Mouse (Mus musculus): ENCODE measurements around the gene Mif4gd. TPM values are rescaled to one million over a fixed set of nuclear protein-coding genes. Genes with fewer than 3 reads are reported as not detected.

The Mif4gd gene
- total and polyA plus RNA-seq, 3 experiments, result 42.0 to 62.9 TPM; not detected in 1

- TF ChIP-seq ZMIZ1 (IDR thresholded peaks at IDR 0.05; ENCODE audit: low read depth, low read length) (peak; percentile 74; the same call in 1 of the 2 replicates), NRF1 (IDR thresholded peaks at IDR 0.05; ENCODE audit: insufficient read depth, low read depth, low read length, poor library complexity, severe bottlenecking) (peak; percentile 70), ETS1 (IDR thresholded peaks at IDR 0.05; ENCODE audit: low read depth, low read length) (no peak), MYB (IDR thresholded peaks at IDR 0.05; ENCODE audit: low read depth, low read length) (no peak)
These were observed at the start of gene Mif4gd (continued) for GRCm38 (mm10) chr11:115612410-115613137.

GRCm38 (mm10) chr11:115660376-115660775 lies 47.6 kb upstream of the Mif4gd start:
- TF ChIP-seq ELF1 (IDR thresholded peaks at IDR 0.05; ENCODE audit: low read depth, low read length) (no peak), ETS1 (IDR thresholded peaks at IDR 0.05; ENCODE audit: low read depth, low read length) (no peak), TBP (IDR thresholded peaks at IDR 0.05; ENCODE audit: low read depth, low read length) (no peak), MYC (IDR thresholded peaks at IDR 0.05; ENCODE audit: low read depth, low read length) (no peak), ZC3H11A (IDR thresholded peaks at IDR 0.05; ENCODE audit: low read depth, low read length) (no peak), JUND (IDR thresholded peaks at IDR 0.05; ENCODE audit: low read depth, low read length) (no peak), USF1 (IDR thresholded peaks at IDR 0.05; ENCODE audit: low read depth, low read length) (no peak), HCFC1 (IDR thresholded peaks at IDR 0.05; ENCODE audit: low read depth, low read length) (no peak), ZNF384 (IDR thresholded peaks at IDR 0.05; ENCODE audit: low read depth, low read length) (no peak), GATA1 (IDR thresholded peaks at IDR 0.05; ENCODE audit: low read depth, low read length) (no peak), USF2 (IDR thresholded peaks at IDR 0.05; ENCODE audit: borderline replicate concordance in 1 of 2, insufficient read depth in 1 of 2, low read depth in 1 of 2, low read length in 2 of 2) (no peak), EP300 (IDR thresholded peaks at IDR 0.05; ENCODE audit: low read depth in 1 of 2, low read length in 2 of 2) (no peak), E2F4 (IDR thresholded peaks at IDR 0.05; ENCODE audit: borderline replicate concordance, low read depth, low read length) (no peak), POLR2AphosphoS5 (IDR thresholded peaks at IDR 0.05; ENCODE audit: borderline replicate concordance, low read depth, low read length) (no peak), BHLHE40 (IDR thresholded peaks at IDR 0.05; ENCODE audit: borderline replicate concordance, low read depth, low read length) (no peak), RAD21 (IDR thresholded peaks at IDR 0.05; ENCODE audit: low read depth, low read length) (no peak), NELFE (IDR thresholded peaks at IDR 0.05; ENCODE audit: low read depth, low read length) (no peak), CHD1 (IDR thresholded peaks at IDR 0.05; ENCODE audit: low read depth, low read length) (no peak), ZMIZ1 (IDR thresholded peaks at IDR 0.05; ENCODE audit: low read depth, low read length) (no peak), MYB (IDR thresholded peaks at IDR 0.05; ENCODE audit: low read depth, low read length) (no peak)

More at GRCm38 (mm10) chr11:115660376-115660775, 47.6 kb upstream of the Mif4gd start:
- H3K27ac ChIP-seq (ENCODE audit: control insufficient read depth, low read depth, low read length), result no peak overlapping the region
- no peaks in the 10 kb centered on the region for H3K9me3 ChIP-seq (replicated peaks; ENCODE audit: insufficient read depth, low read length)
- no peak for DNase-seq (ENCODE audit: low read depth, low spot score)
- no peak overlapping the region for H3K9ac ChIP-seq (ENCODE audit: control insufficient read depth, low read depth, low read length, poor library complexity, severe bottlenecking)
- peaks cover 79% of the 10 kb centered on the region for H3K79me2 ChIP-seq (ENCODE audit: control insufficient read depth, insufficient read depth, low read length, poor library complexity)
- peaks cover 9 to 23% of the 10 kb centered on the region in 2 experiments for H3K4me1 ChIP-seq (ENCODE audit: control insufficient read depth in 1 of 2, insufficient read depth in 2 of 2, low read length in 2 of 2)
- H3K4me3 ChIP-seq (ENCODE audit: control insufficient read depth in 1 of 2, insufficient read depth in 1 of 2, low read depth in 2 of 2, low read length in 2 of 2), result no peak overlapping the region
- peaks cover 30 to 33% of the 10 kb centered on the region in 2 experiments for H3K36me3 ChIP-seq (ENCODE audit: control insufficient read depth in 1 of 2, insufficient read depth in 2 of 2, low read length in 2 of 2)
- no peaks in the 10 kb centered on the region for H3K27me3 ChIP-seq (ENCODE audit: control insufficient read depth in 1 of 2, insufficient read depth in 2 of 2, low read length in 2 of 2)

All from MEL (cell line).